Mouse (Mus musculus): ENCODE data around the gene Fam133b.

- TF ChIP-seq CTCF (IDR thresholded peaks at IDR 0.05; ENCODE audit: low read depth, low read length): no peak
- TF ChIP-seq POLR2A (IDR thresholded peaks at IDR 0.05; ENCODE audit: extremely low read depth, insufficient read depth, low read length): no peak
These were observed 63.5 kb downstream of the Fam133b start for GRCm38 (mm10) chr5:3607114-3607513.
